Mouse (Mus musculus) adipocyte (in vitro differentiated cells): ENCODE results near the gene Prkar2b.

Experiments
- DNase-seq: peaks from one replicate; pipeline ENCODE4 v3.0.0-alpha.2; 2016; ENCODE audit warnings: low spot score

Prkar2b gene

DNA sequence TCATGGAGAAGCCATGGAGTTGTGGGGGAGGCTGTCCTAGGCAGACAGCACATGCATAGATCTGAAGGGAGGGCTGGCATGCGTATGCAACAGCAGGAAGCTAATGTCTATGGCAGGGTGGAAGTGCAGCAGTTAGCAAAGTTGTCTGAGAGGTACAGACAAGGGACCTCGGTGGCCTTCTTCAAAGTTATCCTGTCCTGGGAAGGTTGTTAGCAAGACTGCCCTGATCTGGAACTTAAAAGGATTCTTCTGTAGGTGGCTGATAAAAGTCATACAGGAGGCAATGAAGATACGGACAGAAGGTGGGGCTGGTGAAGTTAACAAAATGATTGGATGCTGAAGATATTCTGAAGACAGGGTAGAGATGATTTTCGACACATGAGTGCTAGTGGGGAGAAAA lies 94.7 kb downstream of the Prkar2b start:
- no peak for DNase-seq

DNA sequence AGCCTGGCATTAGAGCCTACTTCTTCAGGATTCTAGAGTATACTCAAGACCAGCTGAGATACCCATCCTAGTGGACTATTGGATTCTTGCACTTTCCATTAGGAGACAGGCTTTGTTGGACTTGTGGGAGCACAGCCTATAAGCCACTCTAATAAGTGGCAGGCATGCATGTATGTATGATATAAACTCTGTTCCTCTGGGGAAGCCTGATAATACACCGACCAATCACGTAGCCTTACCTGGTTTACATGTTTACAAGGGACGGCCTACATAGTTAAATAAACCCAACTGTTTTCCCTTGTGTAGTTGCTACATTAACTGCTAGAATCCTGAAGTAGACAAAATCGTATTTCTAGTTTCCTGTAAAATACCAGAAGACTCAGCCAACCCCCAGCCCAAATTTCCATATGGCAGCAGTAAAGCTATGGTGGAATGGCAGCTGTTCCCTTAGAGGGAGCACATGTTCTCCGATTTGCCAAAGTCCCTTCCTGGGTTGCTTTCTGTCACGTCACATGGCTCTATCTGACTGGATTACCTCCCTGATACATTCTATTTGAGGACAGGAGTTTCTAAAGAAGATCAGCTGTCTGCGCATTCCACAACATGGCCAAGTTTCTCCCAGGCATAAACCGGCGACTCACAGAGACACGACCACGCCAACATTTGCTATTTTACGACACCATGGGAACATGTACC lies 95.4 kb downstream of the Prkar2b start:
- no peak for DNase-seq

DNA sequence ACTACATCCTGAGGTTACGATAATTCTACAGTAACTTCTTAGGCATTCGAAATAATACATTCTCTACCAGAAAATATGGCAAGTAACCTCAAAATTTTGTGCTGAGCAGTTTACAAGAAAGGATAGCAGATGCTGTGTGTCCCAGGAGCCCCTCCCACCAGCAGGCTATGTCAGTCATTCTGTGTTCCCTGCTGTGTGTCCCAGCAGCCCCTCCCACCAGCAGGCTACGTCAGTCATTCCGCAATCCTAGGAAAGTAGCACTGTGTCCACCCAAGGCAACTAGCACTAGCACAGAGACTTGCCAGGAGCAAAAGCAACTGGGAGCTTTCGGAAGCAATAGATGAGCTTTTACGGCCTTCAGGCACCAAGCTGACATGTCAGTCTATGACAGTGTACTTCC lies 97.0 kb downstream of the Prkar2b start:
- no peak for DNase-seq

DNA sequence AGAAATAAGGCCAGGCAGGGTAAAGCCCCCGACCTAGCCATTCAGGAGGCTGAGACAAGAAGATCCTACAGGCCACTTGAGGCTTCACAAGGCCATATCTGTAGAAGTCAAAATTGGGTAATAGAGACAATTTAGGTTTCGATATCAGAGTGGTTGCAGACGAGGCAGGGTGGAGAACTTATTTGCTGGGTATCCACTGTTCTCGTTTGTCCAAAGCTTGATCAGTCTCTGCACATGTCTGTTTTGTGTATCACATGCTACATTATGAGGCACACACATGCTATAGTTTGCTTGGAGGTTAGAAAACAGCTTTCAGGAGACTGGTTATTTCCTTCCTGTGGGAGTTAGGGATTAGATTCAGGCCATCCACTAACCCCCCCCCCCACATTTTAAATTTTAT lies 105.3 kb downstream of the Prkar2b start:
- no peak for DNase-seq

DNA sequence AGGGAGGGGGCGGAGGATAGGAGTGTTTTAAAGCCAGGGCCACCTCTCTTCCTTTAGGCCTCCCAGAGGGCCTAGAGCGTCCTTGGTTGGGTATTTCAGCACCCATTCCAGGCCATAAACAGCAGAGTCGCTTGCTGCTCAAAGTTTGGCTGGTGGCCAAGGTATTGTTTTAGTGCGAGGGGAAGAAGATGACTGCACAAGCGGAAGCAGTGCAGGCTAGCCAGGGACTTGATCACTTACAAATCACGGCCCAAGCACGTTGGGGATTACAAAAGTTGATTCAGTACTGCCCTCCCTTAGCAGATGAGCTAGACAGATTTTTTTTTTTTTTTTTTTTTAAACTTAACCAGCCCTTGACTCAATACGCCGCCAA lies 110.5 kb downstream of the Prkar2b start:
- no peak for DNase-seq

DNA sequence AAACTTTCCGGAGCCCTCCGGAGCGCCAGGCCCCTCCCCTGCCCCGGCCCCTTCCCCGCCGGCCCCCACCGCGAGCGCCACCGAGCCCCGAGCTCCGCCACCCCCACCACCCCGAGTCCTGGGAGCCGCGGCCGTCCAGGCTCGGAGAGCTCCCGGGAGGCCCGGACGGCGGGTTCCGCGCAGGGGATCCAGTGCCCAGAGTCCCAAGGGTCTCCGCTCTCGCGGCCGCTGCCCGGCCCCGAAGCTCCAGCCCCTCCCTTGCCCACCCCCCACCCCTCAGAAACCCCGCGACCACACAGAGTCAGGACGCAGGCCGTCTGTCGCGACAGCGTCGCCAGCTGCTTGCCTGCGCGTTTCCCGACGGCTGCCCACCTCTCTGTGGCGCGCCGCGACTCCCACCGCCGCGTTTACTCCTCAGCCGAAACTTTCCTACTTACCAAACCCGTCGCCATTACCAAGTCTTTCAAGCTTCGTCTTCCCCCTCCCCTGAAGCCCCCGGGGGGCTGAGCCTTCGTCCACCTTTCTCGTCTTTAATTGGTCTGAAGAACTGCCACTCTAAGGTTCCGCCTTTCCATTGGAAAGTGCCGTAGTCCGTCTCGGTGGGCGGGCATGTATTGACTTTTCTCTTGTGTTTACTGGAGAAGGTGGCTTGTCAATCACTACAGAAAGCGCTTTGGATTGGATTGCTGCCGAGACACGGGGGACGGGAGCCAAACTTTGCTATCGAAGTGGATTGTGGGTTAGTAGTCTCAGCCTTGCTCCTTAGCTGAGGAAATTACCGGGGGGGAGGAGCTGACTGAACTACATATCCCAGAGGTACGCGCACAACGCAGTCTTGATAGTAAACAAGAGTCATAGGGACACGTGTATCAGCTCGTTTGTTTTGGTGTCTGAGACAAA lies 111.1 kb downstream of the Prkar2b start, which contains the start of gene Hbp1:
Hbp1 (minus strand) TSS at position 777 of the 900 bp plus-strand sequence.
- peak; percentile 100 for DNase-seq

DNA sequence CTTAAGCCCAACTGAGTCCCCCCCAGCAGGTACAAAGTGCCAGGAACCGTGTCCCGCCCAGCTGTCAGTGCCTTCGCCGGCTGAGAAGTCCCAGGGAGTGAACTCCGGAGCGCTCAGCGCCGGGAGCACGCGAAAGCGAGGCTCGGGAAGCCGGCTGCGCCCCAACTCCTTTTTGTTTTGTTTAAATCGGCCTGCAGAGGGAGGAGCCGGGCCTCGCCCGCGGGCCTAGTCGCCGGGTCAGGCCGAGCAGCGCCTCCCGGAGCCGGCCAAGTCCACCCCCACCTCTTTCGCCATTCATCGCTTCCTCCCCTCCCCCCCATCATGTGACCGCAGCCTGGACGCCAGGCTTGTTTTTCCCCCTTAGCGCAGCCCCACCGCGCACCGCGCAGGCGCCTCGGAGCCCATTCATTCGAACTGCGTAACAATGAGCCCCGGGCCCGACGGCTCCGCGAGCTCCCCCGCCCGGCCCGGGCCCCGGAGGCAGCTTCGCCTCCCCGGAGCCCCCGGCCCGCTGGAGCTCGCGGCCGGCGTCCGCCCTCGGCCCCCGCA lies 111.8 kb downstream of the Prkar2b start:
- DNase-seq, result peak; percentile 97

DNA sequence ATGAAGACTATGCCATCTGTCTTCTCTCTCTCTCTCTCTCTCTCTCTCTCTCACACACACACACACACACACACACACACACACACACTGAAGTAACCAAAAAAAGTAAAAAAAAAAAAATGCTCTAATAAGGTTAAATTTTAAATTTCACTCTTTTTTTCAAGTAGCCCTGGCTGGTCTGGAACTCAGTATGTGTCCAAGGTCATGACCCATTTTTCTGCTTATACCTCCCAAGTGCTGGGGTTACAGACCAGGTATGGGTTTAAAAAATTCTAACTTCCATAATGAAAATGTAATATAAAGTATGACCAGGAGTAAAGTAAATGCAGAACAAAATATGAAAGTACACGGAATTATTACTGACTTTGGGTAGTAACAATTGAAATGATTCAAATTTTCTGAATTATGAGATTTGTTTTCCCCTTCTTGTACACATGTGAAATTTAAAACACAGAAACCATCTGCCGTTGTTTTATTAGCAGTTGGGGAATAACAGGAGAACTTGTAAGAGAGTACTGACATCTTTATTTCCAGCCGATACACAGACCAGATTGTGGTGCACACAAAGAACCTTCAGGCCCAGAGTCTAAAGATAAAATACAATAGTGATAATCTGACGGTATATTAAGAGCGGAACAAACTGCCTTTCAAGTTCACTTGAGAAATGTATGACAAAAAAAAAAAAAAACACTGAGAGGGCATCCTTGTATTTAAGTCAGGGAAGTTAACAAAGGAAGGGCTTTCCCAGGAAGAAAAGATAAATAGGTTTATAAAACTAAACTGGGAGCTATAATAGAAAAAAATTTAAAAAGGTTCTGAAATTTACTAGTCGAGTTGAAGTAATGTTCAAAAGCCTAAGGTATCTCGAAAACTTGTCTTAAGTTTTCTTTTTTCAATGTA lies 112.7 kb downstream of the Prkar2b start:
- no peak for DNase-seq

DNA sequence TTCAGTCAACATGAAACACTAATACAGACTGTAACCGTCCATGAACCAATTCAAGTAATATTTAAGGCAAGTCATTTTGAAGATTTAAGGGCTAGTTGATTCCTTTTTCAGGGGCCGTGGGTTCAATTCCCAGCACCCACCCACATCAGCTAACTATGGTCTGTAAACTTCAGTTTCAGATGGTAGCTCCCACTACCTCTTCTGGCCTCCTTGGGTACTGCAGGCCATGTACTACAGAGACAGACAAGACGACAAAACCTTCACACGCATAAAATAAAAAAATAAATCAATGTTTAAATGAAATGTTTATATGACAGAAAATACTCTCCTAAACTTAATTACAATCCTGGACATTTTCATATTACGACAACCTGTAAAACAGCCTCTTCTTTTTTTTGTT lies 113.6 kb downstream of the Prkar2b start:
- DNase-seq, result peak; percentile 31

DNA sequence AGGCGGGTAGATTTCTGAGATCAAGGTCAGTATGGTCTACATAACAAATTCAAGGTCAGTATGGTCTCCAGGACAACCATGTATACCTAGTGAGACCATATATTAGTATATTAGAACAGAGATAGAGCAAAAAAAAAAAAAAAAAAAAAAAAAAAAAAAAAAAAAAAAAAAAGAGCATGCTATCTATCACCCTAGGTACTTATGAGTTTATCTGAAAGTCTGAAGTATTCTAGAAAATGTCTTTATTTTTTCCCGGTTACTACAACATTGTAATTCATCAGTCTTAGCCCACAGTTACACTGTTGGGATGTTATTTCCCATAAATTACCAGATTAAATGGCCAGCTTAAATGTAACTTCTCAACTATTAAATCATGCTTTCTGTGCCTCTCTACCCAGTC lies 116.7 kb downstream of the Prkar2b start:
- no peak for DNase-seq

DNA sequence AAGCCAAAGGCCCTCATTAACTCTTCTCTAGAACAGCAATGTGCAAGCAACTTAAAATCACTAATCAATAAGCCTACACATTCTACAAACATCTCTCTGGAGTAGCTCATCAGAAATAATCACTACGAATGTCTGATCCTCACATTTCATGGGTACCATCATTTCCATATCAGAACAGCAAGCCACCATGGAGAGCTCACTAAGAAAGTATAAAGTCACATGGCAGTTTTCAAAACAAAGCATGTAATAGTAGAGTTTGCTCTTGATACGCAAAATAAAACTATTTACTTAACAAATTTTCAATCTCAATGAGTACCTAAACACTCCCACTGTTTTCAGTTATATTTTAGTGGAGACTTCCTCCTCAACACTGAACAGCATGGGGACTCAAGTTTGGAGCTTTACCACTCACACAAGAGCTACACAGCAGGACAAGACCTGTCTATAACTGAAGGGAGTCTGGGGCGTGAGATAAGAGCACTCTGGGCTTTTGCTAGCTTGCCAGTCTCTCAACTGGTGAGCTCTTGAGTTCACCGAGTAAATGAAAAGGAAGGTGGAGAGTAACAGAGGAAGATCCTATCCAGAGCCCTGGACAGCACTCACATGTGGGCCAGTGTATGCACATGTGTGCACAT lies 118.0 kb downstream of the Prkar2b start:
- no peak for DNase-seq

DNA sequence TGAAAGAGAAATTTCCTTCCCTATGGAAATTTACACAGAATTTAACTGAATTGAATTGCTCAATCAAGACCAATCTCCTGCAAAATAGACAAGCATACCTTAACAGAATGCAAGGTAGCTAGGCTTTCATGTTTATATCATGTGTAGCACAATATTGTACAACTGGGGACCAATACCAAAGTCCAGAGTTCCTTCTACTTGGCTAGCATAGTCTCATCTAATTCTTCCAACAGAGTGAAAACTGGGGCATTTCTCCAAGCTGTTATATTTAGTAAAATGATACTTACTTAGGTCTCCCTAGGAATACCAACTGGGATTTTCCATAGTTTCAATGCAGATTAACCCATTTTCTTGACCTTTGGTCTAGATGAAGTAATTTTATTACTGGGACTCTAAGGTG lies 122.1 kb downstream of the Prkar2b start:
- no peak for DNase-seq

DNA sequence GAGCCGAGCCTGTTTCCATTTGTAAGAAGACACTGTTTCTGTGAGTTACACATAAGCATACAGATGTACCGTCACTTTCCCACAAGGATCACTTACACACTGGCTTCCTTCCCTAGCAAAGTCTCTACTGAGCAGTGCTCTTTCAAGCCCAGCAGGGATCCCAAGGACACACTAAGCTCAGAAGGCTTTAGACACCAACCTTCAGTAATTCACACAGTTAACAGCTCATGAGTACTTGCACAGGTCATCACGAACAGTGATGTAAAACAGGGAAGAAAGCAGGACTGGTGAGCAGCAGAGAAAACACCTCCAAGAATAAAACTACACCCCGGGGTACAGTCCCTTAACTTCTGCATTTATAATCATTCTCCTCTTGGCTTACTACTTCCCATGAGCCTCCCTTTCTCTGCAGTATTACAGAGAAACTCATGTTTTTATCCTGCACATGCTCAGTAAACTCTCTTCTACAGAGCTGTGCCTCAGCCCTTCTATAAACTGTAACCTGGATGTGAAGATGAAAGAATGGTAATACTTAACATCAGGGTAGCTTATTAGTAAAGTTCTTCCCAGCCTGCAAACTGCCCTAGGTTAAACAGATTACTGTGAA lies 122.6 kb downstream of the Prkar2b start:
- DNase-seq, result no peak

DNA sequence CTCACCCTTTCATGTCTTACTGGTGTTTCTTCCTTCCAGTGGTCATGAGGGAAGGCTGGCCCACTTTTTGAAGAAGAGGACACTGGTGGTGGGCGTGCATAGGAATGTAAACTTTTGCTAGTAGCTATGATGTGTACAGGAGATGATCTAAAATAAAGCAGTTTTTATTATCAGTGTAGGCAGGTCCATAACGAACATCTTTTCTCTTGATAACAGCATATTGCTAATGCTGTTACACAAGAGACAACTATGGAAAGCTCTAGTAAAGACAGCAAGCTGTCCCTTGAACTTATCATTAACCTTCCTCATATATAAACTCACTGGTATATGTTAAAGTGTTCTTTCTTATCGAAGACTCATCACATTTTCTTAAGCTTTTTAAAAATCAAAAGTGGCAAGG lies 123.5 kb downstream of the Prkar2b start:
- DNase-seq, result no peak

DNA sequence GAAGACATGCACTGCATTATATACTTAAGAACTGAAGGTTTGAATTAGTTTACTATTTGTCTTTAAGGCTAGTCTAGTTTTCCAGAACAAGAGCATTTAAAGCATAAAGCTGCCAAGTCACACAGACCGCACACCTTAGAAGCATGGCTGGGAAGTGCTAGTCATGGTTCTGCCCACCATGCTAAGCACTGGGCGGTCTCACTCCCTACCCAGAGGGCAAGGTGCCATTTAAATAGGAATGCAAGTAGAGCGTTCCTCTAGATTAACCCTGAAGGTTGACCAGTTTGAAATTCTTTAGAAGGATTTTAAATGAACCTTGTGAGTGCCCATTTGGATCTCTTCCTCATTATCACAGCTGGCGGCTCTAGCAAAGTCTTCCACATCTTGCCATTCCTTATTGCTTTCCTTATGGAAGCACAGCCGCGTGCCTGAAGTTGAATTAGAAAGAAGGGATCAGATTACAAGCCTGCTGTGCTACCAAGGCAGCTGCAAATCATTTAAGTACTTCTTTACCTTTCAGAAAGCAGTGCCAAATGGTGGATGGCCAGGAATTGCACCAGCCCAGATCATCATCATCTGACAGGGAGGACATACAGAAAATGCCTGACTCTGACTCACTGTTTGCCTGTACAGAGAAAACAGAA lies 124.3 kb downstream of the Prkar2b start:
- DNase-seq, result no peak

DNA sequence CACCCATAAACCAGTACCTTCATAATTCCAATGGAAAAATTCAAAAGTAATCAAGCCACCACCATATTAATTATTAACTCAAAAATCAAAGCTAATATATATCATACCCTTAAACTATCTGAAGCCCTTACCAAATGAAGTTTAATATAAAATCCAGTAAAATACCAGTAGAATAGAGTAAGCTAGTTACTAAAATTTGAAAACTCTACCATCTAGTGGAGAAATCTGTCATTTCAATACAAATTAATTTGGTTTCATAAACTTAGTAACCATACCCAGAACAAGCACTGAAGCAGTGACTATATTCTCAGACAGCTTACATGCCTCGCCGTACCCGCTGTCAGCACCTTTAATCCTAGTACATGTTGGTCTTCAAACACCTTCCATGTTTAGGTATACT lies 129.3 kb downstream of the Prkar2b start:
- no peak for DNase-seq

DNA sequence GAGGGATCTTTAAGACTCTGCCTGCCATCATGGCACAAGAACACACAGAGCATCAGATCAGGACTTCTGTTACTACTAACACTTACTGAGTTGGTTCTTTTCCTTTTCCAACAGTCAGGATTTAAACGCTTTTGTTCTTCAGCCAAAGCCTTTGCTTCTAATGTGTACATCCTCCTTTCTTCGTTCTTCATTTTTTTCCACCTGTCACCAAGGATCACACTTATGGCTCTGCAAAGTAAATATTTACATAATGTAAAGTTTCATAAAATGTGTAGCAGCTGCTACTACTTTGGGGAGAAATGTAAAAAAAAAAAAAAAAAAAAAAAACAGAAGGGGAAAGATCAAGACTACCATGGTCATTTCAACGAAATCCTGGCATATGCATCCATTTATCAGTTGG lies 132.6 kb downstream of the Prkar2b start:
- no peak for DNase-seq

DNA sequence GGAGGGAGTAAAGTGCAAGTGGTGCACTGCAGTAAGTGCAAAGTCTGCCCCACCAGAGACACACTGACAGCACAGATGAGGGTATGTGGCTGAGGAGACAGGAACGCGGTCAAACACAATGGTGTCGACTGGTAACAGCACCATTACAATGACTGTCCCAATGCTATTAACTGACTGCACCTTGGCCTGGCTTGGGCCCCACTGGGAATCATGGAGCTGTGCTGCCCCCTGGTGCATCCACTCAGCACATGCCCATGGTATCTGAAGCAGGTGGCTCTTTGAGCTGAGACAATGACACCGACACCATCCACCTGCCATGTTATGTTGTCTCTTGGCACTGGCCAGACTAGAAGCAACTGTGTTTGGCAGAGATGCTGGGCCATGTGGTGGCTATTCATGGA lies 134.4 kb downstream of the Prkar2b start:
- DNase-seq, result peak; percentile 66

DNA sequence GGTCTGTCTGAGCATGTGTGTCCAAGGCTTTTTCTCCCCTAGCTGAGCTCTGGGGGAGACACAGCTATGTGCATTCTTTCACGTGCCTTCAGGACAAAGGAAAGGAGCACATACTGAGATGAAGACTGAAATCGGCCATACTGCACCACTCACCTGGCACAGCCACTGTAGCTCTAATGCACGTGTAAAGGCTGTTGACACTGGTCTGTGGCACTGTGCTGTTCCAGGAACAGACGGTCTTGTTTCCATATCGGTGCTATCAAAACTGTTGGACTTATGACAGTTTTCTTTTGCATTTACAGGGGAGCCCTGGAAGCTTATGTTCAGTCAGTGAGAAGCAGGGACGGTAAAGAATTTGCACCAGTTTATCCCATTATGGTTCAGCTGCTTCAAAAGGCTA lies 135.8 kb downstream of the Prkar2b start:
- no peak for DNase-seq

DNA sequence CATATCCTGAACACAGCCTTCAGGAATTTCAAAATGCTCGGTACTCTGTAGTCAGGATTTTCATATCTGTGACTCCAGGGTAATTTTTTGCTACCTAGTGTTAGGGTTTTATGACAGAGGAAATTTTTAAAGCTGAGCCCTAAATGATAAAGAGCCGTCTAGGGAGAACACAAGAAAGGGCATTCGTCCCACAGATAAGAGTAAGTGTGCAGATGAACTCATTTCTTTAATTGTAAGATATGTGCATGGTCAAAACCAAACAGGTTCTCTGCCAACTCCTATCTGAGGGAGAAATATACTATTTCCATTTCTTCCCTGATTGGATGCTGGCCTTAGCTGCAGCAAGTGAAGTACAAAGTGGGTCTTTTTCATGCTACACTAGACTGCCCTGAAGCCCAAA lies 137.0 kb downstream of the Prkar2b start:
- no peak for DNase-seq
